Mouse (Mus musculus) neural tube, embryonic 14.5 days (tissue): ENCODE results near the gene Cyb5d1. TPM values are rescaled to one million over a fixed set of nuclear protein-coding genes. Genes with fewer than 3 reads are reported as not detected.

Experiments used
- ATAC-seq: fragments of 200-750 bp; cut with Nextera tagmentation; 2 replicates; pipeline ENCODE4 v1.8.0; 2017; ENCODE audit warnings: low read depth, mild to moderate bottlenecking, moderate TSS enrichment, moderate library complexity
- H3K27ac ChIP-seq: fragments of 300-500 bp; sonication (generic); 2 replicates; pipeline ENCODE4 v1.5.1; 2014; ENCODE audit warnings: low read depth, mild to moderate bottlenecking, control low read depth, low read length, moderate library complexity, mixed read lengths
- H3K27me3 ChIP-seq: fragments of 300-500 bp; sonication (generic); 2 replicates; pipeline ENCODE4 v1.6.1; 2014; ENCODE audit warnings: low read length; ENCODE audit not compliant: control insufficient read depth, insufficient read depth
- H3K36me3 ChIP-seq: fragments of 300-500 bp; sonication (generic); 2 replicates; pipeline ENCODE4 v1.6.1; 2014; ENCODE audit warnings: low read length, mixed read lengths; ENCODE audit not compliant: control insufficient read depth, insufficient read depth
- H3K4me1 ChIP-seq: fragments of 300-500 bp; sonication (generic); 2 replicates; pipeline ENCODE4 v1.6.1; 2014; ENCODE audit warnings: low read length; ENCODE audit not compliant: control insufficient read depth, insufficient read depth
- H3K4me2 ChIP-seq: fragments of 300-500 bp; sonication (generic); 2 replicates; pipeline ENCODE4 v1.6.1; 2014; ENCODE audit warnings: mild to moderate bottlenecking, low read depth, low read length, control low read depth
- H3K4me3 ChIP-seq: fragments of 300-500 bp; sonication (generic); 2 replicates; pipeline ENCODE4 v1.5.1; 2014; ENCODE audit warnings: low read depth, low read length, control low read depth, mixed read lengths
- H3K9ac ChIP-seq: fragments of 300-500 bp; sonication (generic); replicated peaks from 2 replicates; pipeline ENCODE4 v1.6.1; 2014; ENCODE audit warnings: low read depth, mild to moderate bottlenecking, control low read depth, low read length, mixed read lengths
- H3K9me3 ChIP-seq: fragments of 300-500 bp; sonication (generic); 2 replicates; pipeline ENCODE4 v1.6.1; 2016; ENCODE audit warnings: low read length; ENCODE audit not compliant: control insufficient read depth
- WGBS: fragments of 180-500 bp; shearing (Covaris S2); extraction: QIAGEN DNeasy Blood & Tissue Kit; methylation state at CpG from one replicate; pipeline ENCODE4 v1.1.7; 2014; 5-methylcytosine and 5-hydroxymethylcytosine counted together
- polyA plus RNA-seq: library from polyadenylated mRNA; unstranded; fragments of >200 nt; fragmentation: Nextera tagmentation; extraction: Ambion mirVana; gene quantifications from 2 replicates; pipeline ENCODE4 v1.2.1, GENCODE M21; 2014

Gene Cyb5d1
- polyA plus RNA-seq, 1 experiment from 2014 or later = 21.3 TPM

DNA sequence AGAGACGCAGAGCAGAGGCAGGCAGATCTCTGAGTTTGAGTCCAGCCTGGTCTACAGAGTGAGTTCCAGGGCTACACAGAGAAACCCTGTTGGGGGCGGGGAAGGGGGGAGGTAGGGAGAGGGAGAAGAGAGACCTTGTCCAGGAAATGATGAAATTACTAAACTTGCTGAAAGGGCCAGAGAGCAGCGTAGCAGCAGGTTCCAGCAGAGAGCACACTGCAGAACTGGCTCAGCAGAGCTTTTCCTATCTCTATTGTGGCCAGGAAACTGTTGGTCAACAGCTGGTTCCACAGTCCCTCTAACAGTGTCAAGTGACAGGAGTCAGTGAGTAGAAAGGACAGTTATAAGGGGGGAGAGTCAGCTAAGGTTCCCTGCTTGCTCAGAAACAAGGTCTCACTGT is 15.8 kb downstream of the Cyb5d1 start:
- no peak overlapping the region for H3K9ac ChIP-seq
- H3K4me2 ChIP-seq = no peak overlapping the region
- no peaks in the 10 kb centered on the region for H3K27me3 ChIP-seq
- no peak overlapping the region for H3K27ac ChIP-seq
- H3K4me1 ChIP-seq = no peaks in the 10 kb centered on the region
- no peak for ATAC-seq
- no peaks in the 10 kb centered on the region for H3K36me3 ChIP-seq
- no peak overlapping the region for H3K4me3 ChIP-seq
- 95% methylated on average over 3 of the region's 3 CpGs for WGBS
- H3K9me3 ChIP-seq = no peaks in the 10 kb centered on the region

DNA sequence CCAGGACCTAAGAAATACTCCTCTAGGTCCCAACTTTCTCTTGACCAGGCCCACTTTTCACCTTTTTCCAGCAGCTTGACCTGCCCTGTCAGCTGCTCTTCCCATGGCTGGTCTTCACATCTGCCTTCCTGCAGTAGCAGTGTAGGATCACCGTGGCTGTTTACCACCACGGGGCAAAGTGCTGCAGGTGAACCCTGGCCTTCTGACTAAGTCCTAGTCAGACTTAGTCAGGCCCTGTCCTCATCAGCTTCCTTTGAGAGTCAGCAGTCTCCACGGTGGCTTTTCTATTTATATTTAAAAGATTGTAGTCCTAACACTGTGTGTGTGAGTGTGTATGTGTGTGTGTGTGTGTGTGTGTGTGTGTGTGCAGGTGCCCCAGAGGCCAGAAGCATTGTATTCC is 17.7 kb downstream of the Cyb5d1 start:
- Histone ChIP-seq H3K4me3 (no peak overlapping the region), H3K4me1 (0 out of 2 replicates have a peak, but pooled peaks cover under 1% of the 10 kb centered on the region)

GRCm38 (mm10) chr11:69375646-69376045 is 19.8 kb downstream of the Cyb5d1 start:
- no peak for ATAC-seq
- Histone ChIP-seq H3K4me1 (peaks cover 19% of the 10 kb centered on the region), H3K4me3 (no peak overlapping the region)

More for the DNA sequence above, 17.7 kb downstream of the Cyb5d1 start:
- H3K9me3 ChIP-seq = no peaks in the 10 kb centered on the region
- no peak overlapping the region for H3K27ac ChIP-seq
- H3K27me3 ChIP-seq = no peaks in the 10 kb centered on the region
- WGBS = 84% methylated on average over 3 of the region's 3 CpGs
- H3K4me2 ChIP-seq = no peak overlapping the region
- no peak for ATAC-seq
- no peak overlapping the region for H3K9ac ChIP-seq
- 0 out of 2 replicates have a peak, but pooled peaks cover 3% of the 10 kb centered on the region for H3K36me3 ChIP-seq

DNA sequence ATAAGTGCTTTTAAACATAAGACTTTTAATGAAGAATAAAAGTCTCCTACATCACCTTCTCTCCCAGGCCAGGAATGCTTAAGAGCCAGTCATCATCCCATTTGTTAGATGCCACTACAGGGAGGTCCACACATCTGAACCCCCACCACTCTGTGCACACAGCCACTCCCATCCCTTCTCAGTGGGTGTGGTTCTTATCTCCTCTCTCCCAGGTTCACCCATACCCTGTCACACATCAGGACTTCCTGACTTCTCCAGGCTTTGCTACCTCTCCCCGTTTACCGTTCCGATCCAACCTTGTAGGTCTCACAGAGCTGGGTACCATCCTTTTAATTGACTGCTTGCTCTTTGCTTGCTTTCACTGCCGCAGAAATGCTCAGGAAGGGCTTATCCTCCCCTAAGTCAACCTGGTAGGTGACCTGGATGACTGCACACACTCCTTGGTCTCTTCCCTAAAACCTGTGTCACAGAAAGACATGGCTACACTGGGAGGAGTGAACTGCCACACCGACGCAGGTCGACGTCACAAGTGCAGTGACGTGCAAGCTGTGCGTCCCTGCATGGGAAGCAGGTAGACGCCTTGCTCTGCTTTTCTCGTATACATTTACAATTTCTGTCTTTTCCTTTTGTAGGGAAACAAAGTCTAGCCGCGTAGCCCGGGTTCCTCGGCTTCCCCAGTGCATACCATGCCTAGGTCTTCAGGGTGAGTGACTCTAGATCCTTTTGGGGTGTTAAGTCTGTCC is 22.0 kb downstream of the Cyb5d1 start:
- Histone ChIP-seq H3K4me3 (no peak overlapping the region), H3K27me3 (no peaks in the 10 kb centered on the region), H3K36me3 (0 out of 2 replicates have a peak, but pooled peaks cover 3% of the 10 kb centered on the region), H3K9me3 (no peaks in the 10 kb centered on the region), H3K4me1 (peaks cover 25% of the 10 kb centered on the region), H3K9ac (0 out of 2 replicates have a peak overlapping the region, but pooled peaks have one; percentile 16), H3K4me2 (no peak overlapping the region), H3K27ac (no peak overlapping the region)
- no peak for ATAC-seq
- WGBS = 90% methylated on average over 16 of the region's 16 CpGs

More at GRCm38 (mm10) chr11:69375646-69376045, 19.8 kb downstream of the Cyb5d1 start:
- no peak overlapping the region for H3K4me2 ChIP-seq
- 79% methylated on average over 4 of the region's 4 CpGs for WGBS
- no peaks in the 10 kb centered on the region for H3K27me3 ChIP-seq
- H3K36me3 ChIP-seq = 0 out of 2 replicates have a peak, but pooled peaks cover 3% of the 10 kb centered on the region
- no peak overlapping the region for H3K27ac ChIP-seq
- no peaks in the 10 kb centered on the region for H3K9me3 ChIP-seq
- H3K9ac ChIP-seq = no peak overlapping the region

- no peak overlapping the region for H3K9ac ChIP-seq
- no peak overlapping the region for H3K4me3 ChIP-seq
- H3K27ac ChIP-seq = no peak overlapping the region; the same call in 1 of the 2 replicates
- peaks cover 28% of the 10 kb centered on the region for H3K4me1 ChIP-seq
- H3K36me3 ChIP-seq = 0 out of 2 replicates have a peak, but pooled peaks cover 3% of the 10 kb centered on the region
- no peaks in the 10 kb centered on the region for H3K27me3 ChIP-seq
- no peak for ATAC-seq
- no peak overlapping the region for H3K4me2 ChIP-seq
- no peaks in the 10 kb centered on the region for H3K9me3 ChIP-seq
- WGBS = 68% methylated on average over 3 of the region's 3 CpGs
Observed at GRCm38 (mm10) chr11:69372780-69373170, 22.7 kb downstream of the Cyb5d1 start.

GRCm38 (mm10) chr11:69372056-69372779 is 23.2 kb downstream of the Cyb5d1 start:
- no peak for ATAC-seq
- no peak overlapping the region for H3K4me3 ChIP-seq
- WGBS = 24% methylated on average over 12 of the region's 12 CpGs
- H3K27me3 ChIP-seq = no peaks in the 10 kb centered on the region
- H3K27ac ChIP-seq = peak overlapping the region; percentile 64
- H3K9me3 ChIP-seq = no peaks in the 10 kb centered on the region
- H3K4me2 ChIP-seq = peak overlapping the region; percentile 34; the same call in 1 of the 2 replicates
- peaks cover 34% of the 10 kb centered on the region for H3K4me1 ChIP-seq
- no peak overlapping the region for H3K9ac ChIP-seq
- 0 out of 2 replicates have a peak, but pooled peaks cover 3% of the 10 kb centered on the region for H3K36me3 ChIP-seq

DNA sequence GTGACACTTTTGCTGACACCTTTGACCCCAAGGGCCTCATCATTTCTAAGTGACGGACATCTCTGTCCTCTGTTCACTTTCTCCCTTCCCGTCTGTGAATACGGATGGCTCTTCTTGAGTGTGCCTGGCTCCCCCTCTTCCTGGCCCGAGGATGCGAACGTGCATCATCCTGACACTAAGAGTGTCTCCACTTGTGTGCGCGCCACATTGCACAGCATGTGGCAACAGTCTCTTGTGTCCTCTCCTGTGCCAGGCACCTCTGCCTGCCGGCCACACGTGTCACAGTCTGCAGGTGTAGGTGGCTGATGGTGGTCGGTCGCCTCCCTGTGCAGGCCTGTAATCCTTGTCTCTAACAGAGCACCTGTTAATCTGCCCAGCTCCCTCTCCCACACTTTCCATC is 23.8 kb downstream of the Cyb5d1 start:
- H3K4me3 ChIP-seq = no peak overlapping the region; the same call in 1 of the 2 replicates
- H3K9me3 ChIP-seq = no peaks in the 10 kb centered on the region

DNA sequence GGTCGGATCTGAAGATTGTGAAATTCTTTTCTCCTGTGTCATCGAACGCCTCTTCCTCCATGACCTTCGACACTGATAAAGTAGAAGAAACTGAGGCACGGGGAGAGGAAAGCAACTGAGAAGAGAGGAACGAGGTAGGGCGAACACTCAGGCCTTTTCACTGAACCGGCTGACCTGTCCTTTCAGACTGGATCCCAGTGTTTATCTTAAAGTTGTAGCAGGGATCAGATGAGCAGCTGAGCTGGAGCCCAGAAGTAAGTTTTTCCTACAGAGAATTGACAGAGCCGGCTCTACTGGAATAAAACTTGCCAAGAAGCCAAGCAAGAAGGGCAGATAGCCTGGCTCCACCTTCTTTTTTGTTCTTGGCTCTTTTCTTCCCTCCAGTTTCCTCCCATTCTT is 24.6 kb downstream of the Cyb5d1 start:
- 12% methylated on average over 9 of the region's 9 CpGs for WGBS
- H3K9me3 ChIP-seq = no peaks in the 10 kb centered on the region
- H3K27me3 ChIP-seq = no peaks in the 10 kb centered on the region
- 0 out of 2 replicates have a peak, but pooled peaks cover 3% of the 10 kb centered on the region for H3K36me3 ChIP-seq
- peak overlapping the region; percentile 6; the same call in 1 of the 2 replicates for H3K4me3 ChIP-seq
- peak overlapping the region; percentile 64 for H3K27ac ChIP-seq
- H3K4me1 ChIP-seq = peaks cover 38% of the 10 kb centered on the region
- no peak for ATAC-seq
- no peak overlapping the region for H3K9ac ChIP-seq
- H3K4me2 ChIP-seq = peak overlapping the region; percentile 34

More for the DNA sequence above, 23.8 kb downstream of the Cyb5d1 start:
- no peak for ATAC-seq
- 9% methylated on average over 12 of the region's 12 CpGs for WGBS
- Histone ChIP-seq H3K4me2 (peak overlapping the region; percentile 34; the same call in 1 of the 2 replicates), H3K27ac (peak overlapping the region; percentile 64), H3K4me1 (peaks cover 34% of the 10 kb centered on the region), H3K27me3 (no peaks in the 10 kb centered on the region), H3K9ac (no peak overlapping the region), H3K36me3 (0 out of 2 replicates have a peak, but pooled peaks cover 3% of the 10 kb centered on the region)
